Mouse (Mus musculus) adrenal gland (tissue): ENCODE results near the gene Igfbp1.

Experiments
- intact Hi-C: fragments of 180-260 bp; cut with DNase I; formaldehyde crosslinking; loops from one replicate; pipeline ENCODE4 v1.15.1; 2025

Igfbp1 gene

GRCm38 (mm10) chr11:7228107-7228506 is 30.5 kb downstream of the Igfbp1 start:
- intact Hi-C loops, result no loop called here

GRCm38 (mm10) chr11:7230000-7230399 is 32.4 kb downstream of the Igfbp1 start:
- intact Hi-C loops, result no loop called here

- intact Hi-C loops, result no loop called here
Measured at GRCm38 (mm10) chr11:7231958-7232357, 34.4 kb downstream of the Igfbp1 start.

- intact Hi-C loops, result no loop called here
Measured at GRCm38 (mm10) chr11:7233333-7233732, 35.8 kb downstream of the Igfbp1 start.

- intact Hi-C loops, result no loop called here
Measured at GRCm38 (mm10) chr11:7234436-7234835, 36.9 kb downstream of the Igfbp1 start.

GRCm38 (mm10) chr11:7234981-7235609 is 37.5 kb downstream of the Igfbp1 start:
- intact Hi-C loops, result no loop called here

- intact Hi-C loops, result no loop called here
Measured at GRCm38 (mm10) chr11:7236751-7237150, 39.2 kb downstream of the Igfbp1 start.

GRCm38 (mm10) chr11:7237712-7238111 is 40.1 kb downstream of the Igfbp1 start:
- intact Hi-C loops, result no loop called here

GRCm38 (mm10) chr11:7238546-7238945 is 41.0 kb downstream of the Igfbp1 start:
- intact Hi-C loops, result no loop called here

- intact Hi-C loops, result no loop called here
Measured at GRCm38 (mm10) chr11:7239041-7239740, 41.6 kb downstream of the Igfbp1 start.

GRCm38 (mm10) chr11:7244782-7245181 is 47.2 kb downstream of the Igfbp1 start:
- intact Hi-C loops, result no loop called here

GRCm38 (mm10) chr11:7250415-7250814 is 52.8 kb downstream of the Igfbp1 start:
- intact Hi-C loops, result no loop called here

- intact Hi-C loops, result no loop called here
Measured at GRCm38 (mm10) chr11:7250870-7251269, 53.3 kb downstream of the Igfbp1 start.
